Mouse (Mus musculus) frontal cortex, postnatal 10 days (tissue): Measurements from ENCODE around the gene Cd82.

Experiments used
- DNase-seq, 2 experiments: peaks; one replicate each; pipeline ENCODE4 v3.0.0; 2022; ENCODE audit warnings: low spot score in 2 of 2, mixed read lengths in 1 of 2

Cd82 gene

GRCm38 (mm10) chr2:93415281-93415680 is 47.7 kb downstream of the Cd82 start:
- DNase-seq = no peak

- no peak for DNase-seq
These were observed 48.8 kb downstream of the Cd82 start for GRCm38 (mm10) chr2:93414163-93414562.

GRCm38 (mm10) chr2:93413367-93414014 is 49.4 kb downstream of the Cd82 start:
- peak in 1 of 2 experiments; percentile 59 for DNase-seq

GRCm38 (mm10) chr2:93412101-93412500 is 50.8 kb downstream of the Cd82 start:
- no peak for DNase-seq

GRCm38 (mm10) chr2:93410899-93411570 is 51.9 kb downstream of the Cd82 start:
- no peak for DNase-seq

- no peak for DNase-seq
These were observed 57.9 kb downstream of the Cd82 start for GRCm38 (mm10) chr2:93405017-93405425.

GRCm38 (mm10) chr2:93404169-93404568 is 58.8 kb downstream of the Cd82 start:
- DNase-seq = no peak

- DNase-seq = no peak
These were observed 59.7 kb downstream of the Cd82 start for GRCm38 (mm10) chr2:93403267-93403666.

GRCm38 (mm10) chr2:93391198-93391597 is 71.7 kb downstream of the Cd82 start:
- DNase-seq = no peak

- no peak for DNase-seq
These were observed 72.6 kb downstream of the Cd82 start for GRCm38 (mm10) chr2:93390170-93390926.

GRCm38 (mm10) chr2:93386958-93387357 is 76.0 kb downstream of the Cd82 start:
- no peak for DNase-seq

GRCm38 (mm10) chr2:93383831-93384230 is 79.1 kb downstream of the Cd82 start:
- peak in 1 of 2 experiments; percentile 25 for DNase-seq

GRCm38 (mm10) chr2:93380680-93381089 is 82.3 kb downstream of the Cd82 start:
- DNase-seq = no peak

- DNase-seq = no peak
These were observed 85.1 kb downstream of the Cd82 start for GRCm38 (mm10) chr2:93377797-93378196.

GRCm38 (mm10) chr2:93377157-93377556 is 85.8 kb downstream of the Cd82 start:
- no peak for DNase-seq

GRCm38 (mm10) chr2:93372872-93373271 is 90.1 kb downstream of the Cd82 start:
- DNase-seq = no peak

- DNase-seq = no peak
These were observed 90.8 kb downstream of the Cd82 start for GRCm38 (mm10) chr2:93372097-93372571.
